Mouse (Mus musculus) kidney, adult 2 months (tissue): ENCODE measurements around the gene Ptprd.

Experiments
- CTCF ChIP-seq: fragments of 200-500 bp; conservative IDR thresholded peaks from 2 replicates; pipeline ENCODE4 v1.5.1; 2011; ENCODE audit warnings: low read depth, mild to moderate bottlenecking, control low read depth, low read length, moderate library complexity, mixed read lengths; ENCODE audit not compliant: insufficient read depth, insufficient read length
- POLR2A ChIP-seq: fragments of 200-500 bp; IDR thresholded peaks from one replicate; pipeline ENCODE4 v1.6.1; 2011; ENCODE audit warnings: low read depth, low read length, control low read depth

GRCm38 (mm10) chr4:77880213-77880612 lies 331.5 kb downstream of the Ptprd start:
- no peak for TF ChIP-seq POLR2A
- no peak for TF ChIP-seq CTCF
